Mouse (Mus musculus) embryonic stem cell, embryonic (primary cell): ENCODE results near the gene Dap.

Source experiments
- CTCF ChIA-PET, 4 experiments: fragments of 300-600 bp in 2 of 4; fragments of 350-600 bp in 2 of 4; sonication (Branson Sonifier 250); formaldehyde crosslinking; loops; one replicate each; lab custom pipeline; 2022; ENCODE audit warnings: inconsistent platforms in 2 of 4; lab: Charles Lee
- POLR2A ChIA-PET, 4 experiments: fragments of 300-600 bp in 2 of 4; fragments of 350-600 bp in 2 of 4; sonication (Branson Sonifier 250); formaldehyde crosslinking; loops; one replicate each; lab custom pipeline; 2022; ENCODE audit warnings: antibody characterized with exemption in 4 of 4, inconsistent platforms in 1 of 4; lab: Charles Lee

Gene Dap

GRCm38 (mm10) chr15:31306726-31307125 lies 82.6 kb downstream of the Dap start:
- POLR2A ChIA-PET, result no interaction called here
- CTCF ChIA-PET, result interaction anchor here in 3 of 4 experiments (0.7 to 1.5 kb wide), 7 partner anchors 9 to 479 kb away, joined by 3 to 8 read pairs (median 3); no protein-coding TSS in a partner anchor

DNA sequence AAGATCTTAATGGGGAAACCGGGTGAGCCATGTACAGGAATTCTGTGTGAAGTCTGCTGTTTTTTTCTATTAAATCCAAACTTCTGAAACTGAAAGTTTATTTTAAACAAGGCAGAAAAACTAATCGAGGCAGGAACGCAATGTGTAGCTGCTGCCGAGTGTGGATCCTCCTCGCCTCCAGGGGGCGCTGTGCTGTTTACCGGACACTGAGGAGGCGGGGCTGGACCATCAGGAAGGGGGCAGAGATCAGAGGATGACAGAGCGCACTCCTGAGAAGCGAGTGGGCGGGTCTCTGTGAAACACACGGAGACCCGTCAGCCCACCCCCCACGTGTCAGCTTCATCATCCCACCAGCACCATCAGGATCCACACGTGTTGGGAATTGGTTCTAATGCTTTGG lies 85.4 kb downstream of the Dap start:
- ChIA-PET CTCF (interaction anchor here (0.5 to 2.1 kb wide), 39 partner anchors 9 to 935 kb away, joined by 3 to 10 read pairs (median 3); partner anchors contain the start of genes Cct5 (in 2 of the 4), Fam173b (in 2 of the 4) and Sema5a (in 1 of the 4)), POLR2A (interaction anchor here in 3 of 4 experiments (0.8 to 2.5 kb wide), 12 partner anchors 15 to 293 kb away, joined by 3 to 6 read pairs (median 3); partner anchors contain the start of genes Cct5 (in 2 of the 3), Fam173b (in 2 of the 3) and Ropn1l (in 1 of the 3))

- ChIA-PET CTCF (no interaction called here), POLR2A (no interaction called here)
Observed at GRCm38 (mm10) chr15:31312001-31312400, 87.9 kb downstream of the Dap start.

DNA sequence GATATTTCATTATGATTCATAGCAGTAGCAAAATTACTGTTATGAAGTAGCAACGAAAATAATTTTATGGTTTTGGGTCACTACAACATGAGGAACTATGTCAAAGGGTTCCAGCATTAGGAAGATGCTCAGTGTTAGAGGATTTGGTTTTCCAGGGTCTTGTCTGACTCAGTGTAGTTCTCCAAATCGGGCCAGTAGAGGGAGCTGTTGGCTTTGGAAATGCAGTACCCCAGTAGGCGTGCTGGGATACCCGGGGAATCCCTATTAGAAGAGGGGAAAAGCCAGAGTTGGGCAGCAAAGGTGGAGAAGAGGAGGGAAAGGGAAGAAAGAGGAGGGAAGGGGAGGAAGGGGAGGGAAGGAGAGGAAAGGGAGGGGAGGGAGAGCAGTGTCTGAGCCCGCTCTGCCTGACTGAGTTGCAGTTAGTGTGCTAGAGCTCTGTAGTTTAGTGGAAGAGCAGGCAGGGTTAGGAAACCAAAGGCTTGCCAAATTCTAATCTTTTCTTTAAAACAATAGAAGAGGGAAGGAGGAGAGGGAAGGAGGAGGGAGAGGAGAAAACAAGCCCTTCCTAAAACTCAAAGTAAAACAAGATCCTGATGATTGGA lies 91.6 kb downstream of the Dap start:
- POLR2A ChIA-PET, result interaction anchor here in 3 of 4 experiments (1.4 to 1.6 kb wide), 3 partner anchors 52 to 102 kb away, joined by 3 to 7 read pairs (median 4); partner anchors contain the start of gene Ankrd33b (in 1 of the 3)
- CTCF ChIA-PET, result interaction anchor here (0.6 to 2.3 kb wide), 19 partner anchors 8 to 158 kb away, joined by 3 to 17 read pairs (median 4); no protein-coding TSS in a partner anchor

- CTCF ChIA-PET, result interaction anchor here in 2 of 4 experiments (1.0 to 2.3 kb wide), 8 partner anchors 7 to 130 kb away, joined by 3 to 12 read pairs (median 4); no protein-coding TSS in a partner anchor
- POLR2A ChIA-PET, result interaction anchor here (0.5 to 3.8 kb wide), 9 partner anchors 18 to 277 kb away, joined by 3 to 14 read pairs (median 3); no protein-coding TSS in a partner anchor
Observed at GRCm38 (mm10) chr15:31317056-31317805, 93.1 kb downstream of the Dap start.

- CTCF ChIA-PET, result interaction anchor here (0.6 to 2.3 kb wide), 8 partner anchors 9 to 739 kb away, joined by 3 to 11 read pairs (median 3); no protein-coding TSS in a partner anchor
Observed at GRCm38 (mm10) chr15:31318158-31318955, 94.2 kb downstream of the Dap start.

DNA sequence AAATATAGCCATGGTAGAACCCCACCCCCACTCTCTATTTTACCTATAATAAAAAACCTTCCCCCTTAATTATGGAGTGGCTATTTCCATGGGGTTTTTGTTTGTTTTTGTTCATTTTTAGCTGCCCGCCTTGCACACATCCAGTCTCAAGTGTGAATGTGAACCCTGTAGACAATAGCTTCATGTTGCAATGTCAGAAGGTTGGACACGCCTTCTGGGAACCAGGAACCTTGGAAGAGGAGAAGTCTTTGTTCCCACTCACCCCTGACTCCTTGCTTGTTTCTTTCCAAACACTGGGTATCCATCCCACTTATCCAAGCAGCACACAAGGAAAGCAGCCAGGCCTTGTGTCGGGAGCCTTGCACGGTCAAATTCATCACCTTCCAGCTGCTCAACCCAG lies 94.9 kb downstream of the Dap start:
- CTCF ChIA-PET, result interaction anchor here (0.6 to 2.2 kb wide), 7 partner anchors 9 to 128 kb away, joined by 3 to 7 read pairs (median 3); no protein-coding TSS in a partner anchor

More at GRCm38 (mm10) chr15:31318158-31318955, 94.2 kb downstream of the Dap start:
- POLR2A ChIA-PET, result interaction anchor here in 3 of 4 experiments (0.6 to 3.8 kb wide), 16 partner anchors 11 to 283 kb away, joined by 3 to 14 read pairs (median 3); partner anchors contain the start of genes Cct5 (in 2 of the 3) and Fam173b (in 2 of the 3)

GRCm38 (mm10) chr15:31320598-31321377 lies 96.7 kb downstream of the Dap start:
- CTCF ChIA-PET, result interaction anchor here (0.6 to 1.1 kb wide), 16 partner anchors 16 to 410 kb away, joined by 3 to 17 read pairs (median 4); no protein-coding TSS in a partner anchor
- POLR2A ChIA-PET, result interaction anchor here in 3 of 4 experiments (0.7 to 3.8 kb wide), 5 partner anchors 16 to 268 kb away, joined by 3 to 17 read pairs (median 6); no protein-coding TSS in a partner anchor

More for the DNA sequence above, 94.9 kb downstream of the Dap start:
- POLR2A ChIA-PET, result interaction anchor here in 3 of 4 experiments (0.8 to 3.8 kb wide), 12 partner anchors 10 to 282 kb away, joined by 3 to 17 read pairs (median 6); partner anchors contain the start of genes Cct5 (in 2 of the 3) and Fam173b (in 2 of the 3)

DNA sequence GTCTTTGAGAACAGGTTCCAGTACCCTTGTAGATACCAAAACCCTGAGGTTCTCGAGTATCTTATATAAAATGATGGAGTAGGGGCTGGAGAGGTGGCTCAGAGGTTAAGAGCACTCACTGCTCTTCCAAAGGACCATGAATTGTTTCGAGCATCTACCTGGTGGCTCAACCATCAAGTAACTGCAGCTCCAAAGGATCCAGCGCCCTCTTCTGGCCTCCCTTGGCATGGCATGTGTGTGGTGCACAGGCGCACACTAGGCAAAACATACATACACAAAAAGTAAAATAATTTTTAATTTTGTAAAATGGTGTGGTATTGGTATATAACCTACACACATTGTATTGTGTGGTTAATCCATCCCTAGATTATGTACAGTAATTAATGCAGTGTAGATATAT lies 99.6 kb downstream of the Dap start:
- CTCF ChIA-PET, result interaction anchor here (0.6 to 2.9 kb wide), 18 partner anchors 8 to 127 kb away, joined by 3 to 12 read pairs (median 5); no protein-coding TSS in a partner anchor

More for the DNA sequence above, 99.6 kb downstream of the Dap start:
- POLR2A ChIA-PET, result interaction anchor here in 3 of 4 experiments (0.6 to 4.2 kb wide), 12 partner anchors 11 to 95 kb away, joined by 3 to 41 read pairs (median 8); no protein-coding TSS in a partner anchor
